Mouse (Mus musculus): ENCODE data around the gene Arhgap28. TPM values are rescaled to one million over a fixed set of nuclear protein-coding genes. Genes with fewer than 3 reads are reported as not detected.
"Not testable (repeated sequence)": the region's sequence is repeated elsewhere in the genome, so short reads cannot be mapped to it uniquely, and the experiment has no call there.

Arhgap28 gene
- polyA plus RNA-seq, 2 experiments from 2014 or later = 0.19 TPM; not detected in 1

DNA sequence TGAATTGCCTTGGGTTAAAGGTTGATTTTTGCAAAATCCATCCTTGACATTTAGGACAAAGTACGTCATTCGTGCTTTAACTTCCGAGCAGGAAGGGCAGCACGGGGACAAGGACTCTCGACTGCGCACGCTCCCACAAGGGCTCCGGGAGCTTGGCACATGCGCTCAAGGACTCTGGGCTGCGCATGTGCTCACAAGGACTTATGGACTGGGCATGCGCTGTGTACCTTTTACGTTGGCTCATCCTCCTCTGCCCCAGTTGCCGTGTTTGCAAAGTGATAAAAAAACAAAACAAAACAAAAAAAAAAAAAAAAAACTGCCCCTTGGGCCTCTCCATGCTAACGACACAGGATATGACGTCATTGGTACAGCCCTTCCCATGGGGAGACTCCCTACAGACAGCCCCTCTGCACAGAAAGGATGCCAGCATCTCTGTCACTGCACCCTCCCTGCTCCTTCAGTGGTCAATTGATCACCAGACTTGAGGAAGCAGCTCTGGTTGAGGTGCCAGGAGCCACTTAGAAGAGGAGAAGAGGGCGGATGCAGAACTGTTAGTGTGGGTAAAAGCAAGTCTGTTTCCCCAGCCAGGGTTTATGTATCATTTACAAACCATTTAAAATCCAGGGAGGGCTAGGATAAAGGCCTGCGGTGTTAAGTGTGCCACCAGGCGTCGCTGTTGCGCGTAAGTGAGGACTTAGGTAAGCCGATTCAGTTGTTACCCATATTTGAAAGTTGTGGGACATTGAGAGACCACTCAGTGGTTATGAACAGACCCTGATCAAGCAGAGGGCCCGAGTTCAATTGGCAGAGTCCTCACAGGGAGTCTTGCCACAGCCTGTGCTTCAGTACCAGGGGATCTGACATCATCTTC, 134.0 kb downstream of the Arhgap28 start:
- ATAC-seq = no peak

DNA sequence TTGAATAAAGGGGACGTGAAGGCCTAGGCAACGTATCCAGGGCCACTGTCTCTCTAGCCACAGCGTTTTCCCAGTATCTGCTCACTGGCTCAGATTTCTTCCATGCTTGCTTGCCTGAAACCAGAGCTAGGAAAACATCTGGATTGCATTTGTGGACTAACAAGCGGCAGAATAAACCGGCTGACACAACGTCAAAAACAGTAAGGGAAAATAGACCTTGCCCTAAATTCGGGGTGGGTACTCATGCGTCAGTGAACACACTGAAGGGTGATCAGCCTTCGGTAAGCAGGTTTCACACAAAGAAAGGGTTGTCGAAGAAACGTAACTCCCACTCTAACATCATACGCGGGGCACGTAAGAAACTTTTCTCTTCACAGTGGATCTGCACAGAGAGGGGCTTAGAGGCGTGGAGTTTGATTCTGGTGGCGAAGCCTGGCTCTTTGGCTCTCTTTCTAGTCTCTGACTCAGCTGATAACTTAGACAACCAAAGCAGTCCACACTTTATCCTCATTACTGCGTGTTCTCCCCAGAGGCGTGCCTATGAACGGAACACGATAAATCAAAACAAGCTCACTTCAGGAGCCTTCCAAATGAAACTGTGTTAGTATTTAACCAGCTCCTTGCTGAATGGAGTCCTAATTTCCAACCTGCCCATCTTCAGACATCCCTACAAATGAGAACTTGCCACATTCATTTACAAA, 137.2 kb downstream of the Arhgap28 start:
- no peak for ATAC-seq

DNA sequence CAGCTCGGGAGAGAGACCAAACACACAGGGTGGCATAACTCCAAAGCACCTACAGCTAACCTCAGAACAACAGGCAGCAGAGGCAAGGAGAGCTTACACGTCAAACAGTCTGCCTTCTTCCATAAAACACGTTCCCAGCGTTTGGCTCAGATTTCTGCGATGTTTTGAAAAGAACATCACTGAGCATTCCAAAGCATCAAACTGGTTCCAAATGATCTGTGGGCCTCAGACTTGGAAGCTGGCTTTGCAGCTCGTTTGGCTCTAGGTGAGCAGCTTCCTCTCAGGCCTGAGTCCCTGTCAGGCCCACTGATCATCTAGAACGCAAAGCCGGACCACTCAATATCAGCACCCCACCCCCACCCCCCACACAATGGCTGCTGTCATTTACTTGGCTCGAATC, 137.9 kb downstream of the Arhgap28 start:
- no peak for ATAC-seq

DNA sequence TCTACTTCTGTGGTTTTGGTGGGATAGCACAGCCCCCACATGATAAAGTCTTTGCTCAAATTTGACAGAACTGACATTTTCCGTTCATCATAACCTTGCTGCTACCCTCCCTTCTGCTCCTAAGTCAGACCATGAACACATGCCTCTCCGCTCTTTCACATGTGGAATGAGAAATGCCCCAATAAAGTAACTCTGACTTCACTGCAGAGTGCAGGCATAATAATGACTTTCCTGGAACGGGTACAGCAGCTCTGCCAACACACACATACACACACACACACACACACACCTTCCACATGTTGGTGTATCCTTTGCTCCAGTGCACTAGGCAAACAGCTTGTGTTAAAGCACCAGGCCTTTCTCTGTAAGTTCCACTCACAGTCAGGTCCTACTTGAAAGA, 139.0 kb downstream of the Arhgap28 start:
- ATAC-seq = no peak

DNA sequence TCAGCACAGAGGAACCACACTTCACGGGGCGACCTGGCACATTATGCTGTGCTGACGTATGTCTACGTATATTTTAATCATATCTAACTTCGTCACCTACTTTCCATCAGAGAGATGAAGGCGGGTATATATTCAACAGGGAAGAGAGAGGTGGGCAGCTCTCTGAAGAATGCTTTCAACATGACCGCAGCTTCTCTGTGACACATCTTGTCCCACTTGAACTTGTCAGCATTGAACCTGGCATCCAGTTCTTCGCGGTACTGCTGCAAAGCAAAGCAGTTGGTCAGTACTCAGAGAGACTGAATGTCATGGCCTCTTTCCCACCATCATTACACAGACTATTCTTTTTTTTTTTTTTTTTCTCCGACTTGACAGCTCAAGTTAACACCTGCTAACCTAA, 139.6 kb downstream of the Arhgap28 start:
- no peak for ATAC-seq

DNA sequence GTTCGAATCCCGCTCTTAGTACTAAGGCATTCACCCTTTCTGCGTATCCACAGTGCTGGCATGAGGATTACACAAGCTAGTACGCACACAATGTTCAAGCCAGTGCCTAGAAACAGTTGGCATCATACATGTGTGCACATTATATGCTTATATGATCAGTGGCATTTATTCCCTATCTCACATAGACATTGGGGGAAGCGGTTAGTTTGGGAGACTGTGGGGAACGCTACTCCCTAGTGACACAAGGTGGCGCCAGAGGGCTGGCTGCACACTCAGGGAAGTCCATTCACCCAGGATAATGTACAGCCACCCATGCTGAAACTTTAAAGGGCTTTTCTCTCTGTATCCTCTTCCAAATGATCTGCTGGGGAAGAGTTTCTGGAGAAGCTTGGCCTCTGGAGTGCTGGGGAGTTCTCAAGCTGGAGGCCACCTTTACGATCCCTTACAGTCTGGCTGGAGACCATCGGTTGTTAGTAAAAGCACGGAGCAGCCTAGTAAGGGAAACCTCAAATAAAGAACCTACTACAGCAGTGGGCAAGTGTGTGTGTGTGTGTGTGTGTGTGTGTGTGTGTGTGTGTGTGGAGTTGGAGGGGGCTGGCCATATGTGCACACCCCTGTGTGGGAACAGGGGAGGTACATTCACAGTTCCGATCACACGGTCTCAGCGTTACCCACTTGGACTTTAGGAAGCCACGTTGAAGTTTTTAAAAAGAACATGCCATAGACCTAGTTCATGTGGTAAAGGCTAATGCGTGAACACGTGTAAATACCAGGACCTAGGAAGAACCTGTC, 142.0 kb downstream of the Arhgap28 start:
- no peak for ATAC-seq

DNA sequence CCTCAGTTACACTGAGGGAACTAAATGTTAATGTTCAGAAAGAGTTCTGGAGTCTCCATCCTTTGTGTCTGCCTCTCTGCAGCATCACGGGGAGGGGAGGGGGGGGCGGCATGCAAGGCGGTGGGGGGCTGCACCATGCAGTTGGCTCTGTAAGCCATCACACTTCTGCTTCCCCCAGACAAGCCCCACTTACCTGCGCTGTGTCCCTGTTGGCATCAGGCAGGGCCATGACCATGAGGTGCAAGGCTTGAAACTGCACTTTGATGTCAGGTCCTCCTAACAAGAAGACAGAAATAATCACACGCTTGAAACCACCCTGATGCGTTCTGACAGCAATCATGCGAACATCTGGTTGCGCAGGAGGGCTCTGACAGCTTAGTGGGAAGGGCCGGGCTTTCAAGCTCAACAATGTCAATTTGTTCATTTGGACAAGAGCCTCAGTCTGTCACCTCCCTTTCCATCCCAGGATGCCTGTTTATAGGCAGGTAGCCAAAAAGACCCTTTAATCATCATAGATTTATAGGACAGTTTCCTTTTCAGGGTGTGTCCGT, 142.8 kb downstream of the Arhgap28 start:
- no peak for ATAC-seq

DNA sequence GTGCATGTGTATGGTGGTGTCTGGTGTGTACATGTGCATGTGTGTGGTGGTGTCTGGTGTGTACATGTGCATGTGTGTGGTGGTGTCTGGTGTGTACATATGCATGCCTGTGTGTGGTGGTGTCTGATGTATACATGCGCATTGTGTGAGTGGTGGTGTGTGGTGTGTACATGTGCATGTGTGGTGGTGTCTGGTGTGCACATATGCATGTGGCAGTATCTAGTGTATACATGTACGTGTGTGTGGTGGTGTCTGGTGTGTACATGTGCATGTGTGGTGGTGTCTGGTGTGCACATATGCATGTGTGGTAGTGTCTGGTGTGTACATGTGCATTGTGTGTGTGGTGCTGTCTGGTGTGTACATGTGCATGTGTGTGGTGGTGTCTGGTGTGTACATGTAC, 162.4 kb downstream of the Arhgap28 start:
- not testable (repeated sequence) for ATAC-seq

DNA sequence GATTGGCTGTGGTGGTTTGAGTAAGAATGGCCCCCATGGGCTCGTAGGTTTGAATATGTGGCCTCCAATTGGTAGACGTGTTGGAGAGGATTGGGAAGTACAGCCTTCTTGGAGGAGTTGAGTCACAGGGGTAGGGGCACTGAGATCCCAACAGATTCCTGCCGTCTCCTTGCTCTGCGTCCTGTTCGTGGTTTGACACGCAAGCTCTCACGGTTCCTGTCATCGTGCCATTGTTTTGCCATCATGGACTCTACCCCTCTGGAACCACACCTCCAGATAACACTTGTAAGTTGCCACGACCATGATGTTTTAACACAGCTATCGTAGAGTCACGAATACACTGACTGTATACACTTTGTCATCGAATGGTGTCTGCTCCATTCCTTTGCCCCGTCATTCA, 165.0 kb downstream of the Arhgap28 start:
- no peak for ATAC-seq

DNA sequence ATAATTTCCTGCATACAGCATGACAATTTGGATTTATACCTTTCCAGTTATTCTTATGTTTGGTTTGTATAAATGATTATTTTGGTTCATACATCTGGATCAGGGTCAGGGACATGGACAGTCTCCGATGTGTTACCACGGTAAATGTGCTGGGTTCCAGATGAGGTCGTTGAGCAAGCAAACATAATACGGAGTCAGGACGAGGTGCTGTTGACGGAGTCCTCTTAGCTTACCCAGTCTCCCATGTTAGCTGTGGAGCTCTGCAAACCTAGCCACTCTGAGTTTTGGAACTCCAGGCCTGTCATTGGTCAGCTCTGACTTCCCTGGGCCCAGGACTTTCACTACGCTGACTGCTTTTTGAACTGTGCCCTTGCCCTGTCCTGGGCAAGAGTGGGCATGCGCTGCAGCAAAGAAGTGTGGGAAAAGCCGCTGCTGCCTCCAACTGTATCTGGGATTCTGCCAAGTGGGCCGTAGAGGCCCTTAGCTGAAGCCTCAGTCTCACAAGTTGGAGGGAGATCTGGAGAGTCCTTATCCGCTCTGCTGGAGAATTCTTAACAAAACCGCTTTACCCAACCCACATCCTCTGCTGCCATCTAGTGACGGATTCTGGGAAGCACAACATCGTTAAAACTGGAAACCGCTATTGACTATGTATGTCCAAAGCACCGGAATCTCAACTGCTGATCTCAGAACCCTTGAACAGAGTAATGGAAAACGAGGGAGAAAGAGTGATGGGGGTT, 166.4 kb downstream of the Arhgap28 start:
- ATAC-seq = no peak

DNA sequence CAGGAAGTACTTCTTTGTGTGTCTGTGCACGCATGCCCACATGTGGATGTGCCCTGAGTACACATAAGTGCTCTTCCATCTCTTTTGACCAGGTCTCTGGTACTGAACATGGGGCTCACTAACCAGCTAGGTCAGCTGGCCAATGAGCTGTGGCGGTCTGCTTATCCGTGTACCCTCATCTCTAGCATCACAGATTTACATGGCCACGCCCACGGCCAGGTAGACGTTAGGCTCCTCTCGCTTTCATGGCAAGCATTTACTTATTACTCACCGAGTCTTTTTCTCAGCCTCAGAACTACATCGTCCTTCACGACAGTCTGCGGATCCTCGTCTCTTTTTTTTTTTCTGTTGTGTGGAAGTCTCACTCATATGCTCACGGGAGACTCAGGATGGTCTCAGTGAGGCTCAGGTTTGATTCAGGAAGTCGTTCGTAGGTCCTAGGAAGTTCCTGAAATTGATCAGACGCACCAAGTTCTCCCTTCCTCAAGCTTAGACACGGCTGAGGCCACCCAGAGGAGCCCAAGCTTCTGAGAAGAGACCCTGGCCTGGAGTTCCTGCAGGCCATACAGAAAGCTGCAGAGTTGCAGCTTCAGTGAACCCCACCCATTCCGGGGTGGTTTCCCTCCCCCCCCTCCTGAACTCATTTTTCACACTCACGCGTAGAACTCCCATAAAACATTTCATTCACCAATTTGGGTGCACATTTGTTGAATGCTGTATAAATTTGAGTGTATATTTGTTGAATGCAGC, 167.6 kb downstream of the Arhgap28 start:
- ATAC-seq = no peak

DNA sequence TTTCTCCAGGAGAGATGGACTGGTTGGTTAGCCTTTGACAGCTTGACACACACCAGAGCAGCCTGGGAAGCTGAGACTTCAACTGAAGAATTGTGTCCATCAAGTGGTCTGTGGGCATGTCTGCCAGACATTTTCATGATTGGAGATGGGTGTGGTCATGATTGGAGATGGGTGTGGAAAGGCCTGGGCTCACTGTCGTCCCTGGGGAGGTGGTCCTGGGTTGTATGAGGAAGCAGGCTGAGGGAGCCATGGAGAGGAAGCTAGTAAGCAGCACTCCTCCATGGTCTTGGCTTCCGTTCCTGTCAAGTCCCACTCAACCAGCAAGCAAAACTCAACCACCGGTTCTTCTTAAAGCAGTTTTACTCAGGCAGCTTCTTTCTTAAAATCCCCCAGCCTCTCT, 176.5 kb downstream of the Arhgap28 start:
- no peak for ATAC-seq

DNA sequence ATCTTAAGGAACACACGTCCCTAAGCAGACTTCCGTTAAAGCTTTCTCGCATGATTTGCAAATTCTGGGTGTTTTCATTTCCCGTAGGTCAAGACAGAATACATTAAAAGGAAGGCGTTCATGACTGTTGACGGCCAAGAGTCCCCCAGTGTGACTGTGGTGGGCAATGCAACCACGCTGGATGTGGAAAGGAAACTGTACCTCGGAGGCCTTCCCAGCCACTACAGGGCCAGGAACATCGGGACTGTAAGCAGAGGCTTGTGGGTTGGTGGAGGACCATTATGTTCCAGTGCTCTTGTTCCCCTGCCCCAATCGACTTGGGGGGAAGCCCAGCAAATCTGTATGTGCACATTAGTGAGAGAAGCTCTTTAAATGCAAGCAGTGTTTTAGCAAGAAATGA, 187.0 kb downstream of the Arhgap28 start:
- no peak for ATAC-seq

DNA sequence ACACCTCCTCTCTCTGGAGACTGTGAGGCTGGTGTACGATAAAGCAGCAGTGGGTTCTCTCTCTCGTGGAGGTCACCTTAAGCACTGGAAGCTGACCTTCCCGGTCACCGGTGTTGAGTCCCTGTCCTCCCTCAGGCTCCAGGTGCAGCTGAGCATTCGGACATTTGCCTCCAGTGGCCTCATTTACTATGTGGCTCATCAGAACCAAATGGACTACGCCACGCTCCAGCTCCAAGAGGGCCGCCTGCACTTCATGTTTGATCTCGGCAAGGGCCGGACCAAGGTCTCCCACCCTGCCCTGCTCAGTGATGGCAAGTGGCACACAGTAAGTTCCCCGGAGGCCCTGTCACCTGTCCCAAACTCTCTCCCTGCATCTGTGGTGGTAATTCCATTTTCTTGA, 188.2 kb downstream of the Arhgap28 start:
- ATAC-seq = no peak

DNA sequence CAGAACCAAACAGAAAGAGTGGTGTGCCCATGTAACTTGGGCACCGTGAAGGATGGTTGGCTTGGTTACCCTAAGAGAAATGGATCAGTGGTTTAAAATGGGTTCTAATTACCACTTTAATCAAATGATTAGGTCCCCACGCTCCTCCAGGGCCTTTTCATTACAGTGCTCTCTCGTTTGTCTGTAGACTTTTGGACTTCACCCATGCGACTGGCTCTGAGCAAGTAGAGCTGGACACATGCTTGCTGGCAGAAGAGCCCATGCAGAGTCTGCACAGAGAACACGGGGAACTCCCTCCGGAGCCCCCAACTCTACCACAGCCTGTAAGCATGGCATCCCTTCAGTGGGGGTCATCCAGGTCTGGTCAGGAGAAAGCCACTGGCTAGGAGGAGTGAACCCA, 190.3 kb downstream of the Arhgap28 start:
- no peak for ATAC-seq

DNA sequence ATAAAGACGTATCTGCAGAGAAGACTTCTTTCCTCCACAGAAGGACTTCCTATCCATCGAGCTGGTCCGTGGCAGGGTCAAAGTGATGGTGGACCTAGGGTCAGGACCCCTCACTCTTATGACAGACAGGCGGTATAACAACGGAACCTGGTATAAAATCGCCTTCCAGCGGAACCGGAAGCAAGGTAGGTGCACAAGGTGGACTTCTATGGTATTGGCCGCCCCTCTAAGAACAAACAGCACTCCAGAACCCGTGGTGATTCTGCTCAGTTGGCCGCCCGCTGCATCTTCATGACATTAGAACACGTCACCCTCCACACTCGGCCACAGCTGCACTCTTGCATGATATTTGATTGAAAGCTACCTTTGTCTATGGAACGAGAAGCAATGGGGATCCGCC, 194.7 kb downstream of the Arhgap28 start:
- ATAC-seq = no peak

Measured in activated CD4-positive, CD25-positive, alpha-beta regulatory T cell, adult 4 months (primary cell).